Mouse (Mus musculus) cerebellum, adult (tissue): ENCODE data around the gene Scgb2a2.
"Not testable (repeated sequence)": the region's sequence is repeated elsewhere in the genome, so short reads cannot be mapped to it uniquely, and the experiment has no call there.

ENCODE experiments used
- ATAC-seq: cut with Nextera tagmentation; 2 replicates; pipeline ENCODE4 v1.9.2; 2017; ENCODE audit warnings: mild to moderate bottlenecking, moderate library complexity, mixed read lengths; ENCODE audit not compliant: insufficient number of reproducible peaks, low FRiP score, low TSS enrichment

Scgb2a2 gene

DNA sequence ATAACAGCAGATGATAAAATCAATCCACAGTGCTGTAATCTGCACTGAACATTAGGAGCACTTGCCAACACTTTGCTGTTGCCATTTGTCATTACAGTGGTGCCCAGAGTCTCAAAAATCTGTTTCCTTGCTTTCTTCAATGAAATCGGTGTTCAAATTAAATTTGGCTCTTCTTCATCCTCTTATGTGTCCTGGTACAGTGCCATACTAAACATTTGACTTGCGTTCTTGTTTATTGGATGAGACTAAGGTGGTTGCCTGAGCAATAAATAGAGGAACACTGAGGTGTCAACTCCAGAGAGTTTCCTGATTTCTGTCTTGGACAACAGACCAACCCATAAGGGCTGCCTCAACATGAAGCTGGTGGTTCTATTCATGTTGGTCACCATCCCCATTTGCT, at the start of gene Scgb2a2:
Scgb2a2 (plus strand) TSS at position 301 of the 400 bp plus-strand sequence.
- no peak for ATAC-seq

- ATAC-seq, result not testable (repeated sequence)
Measured at GRCm38 (mm10) chr19:9836581-9837340, 10.6 kb upstream of the Scgb2a2 start.

- ATAC-seq, result no peak
Measured at GRCm38 (mm10) chr19:9837341-9837715, 10.0 kb upstream of the Scgb2a2 start.

- not testable (repeated sequence) for ATAC-seq
Measured at GRCm38 (mm10) chr19:9849368-9850075, 2.2 kb downstream of the Scgb2a2 start.

GRCm38 (mm10) chr19:9860821-9861220, 13.5 kb downstream of the Scgb2a2 start:
- not testable (repeated sequence) for ATAC-seq

- no peak for ATAC-seq
Measured at GRCm38 (mm10) chr19:9864856-9865255, 17.5 kb downstream of the Scgb2a2 start.

DNA sequence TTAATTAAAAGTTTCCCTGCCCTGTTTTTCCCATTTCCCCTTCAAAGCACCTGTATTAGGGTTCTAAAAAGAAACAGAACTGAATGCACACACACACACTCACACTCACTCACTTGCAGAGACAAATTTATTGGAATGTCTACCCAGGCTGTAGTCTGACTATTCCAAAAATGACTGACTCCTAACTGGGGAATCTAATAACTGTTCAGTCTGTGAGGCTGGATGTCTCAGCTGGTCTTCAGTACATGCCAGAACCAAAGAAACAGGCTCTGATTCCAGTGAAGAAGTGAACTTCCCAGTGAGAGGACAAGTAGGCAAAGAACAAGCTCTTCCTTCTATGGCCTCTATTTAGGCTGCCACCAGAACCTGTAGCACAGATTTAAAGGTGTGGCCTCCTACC, 18.1 kb downstream of the Scgb2a2 start:
- no peak for ATAC-seq

- no peak for ATAC-seq
Measured at GRCm38 (mm10) chr19:9878186-9878835, 30.9 kb downstream of the Scgb2a2 start.

DNA sequence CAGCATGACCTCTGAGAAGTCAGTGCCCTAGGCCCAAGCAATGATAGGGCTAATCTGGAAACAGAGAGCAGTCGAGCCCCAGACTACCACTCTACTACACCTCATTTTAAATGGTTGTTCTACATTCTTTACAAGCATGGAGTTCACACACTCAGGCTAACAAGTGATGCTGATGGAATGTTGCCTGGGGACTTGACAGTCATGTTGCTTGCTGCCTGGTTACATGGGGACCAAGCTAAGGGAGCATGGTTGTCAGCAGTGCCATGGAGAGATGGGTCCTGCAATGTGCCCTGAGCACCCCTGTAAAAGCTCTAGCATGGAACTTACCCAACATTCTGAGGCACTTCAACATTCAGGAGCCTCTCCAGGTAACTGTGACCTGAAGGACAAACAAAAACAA, 39.0 kb downstream of the Scgb2a2 start:
- no peak for ATAC-seq

- ATAC-seq, result no peak
Measured at GRCm38 (mm10) chr19:9886771-9887170, 39.4 kb downstream of the Scgb2a2 start.

DNA sequence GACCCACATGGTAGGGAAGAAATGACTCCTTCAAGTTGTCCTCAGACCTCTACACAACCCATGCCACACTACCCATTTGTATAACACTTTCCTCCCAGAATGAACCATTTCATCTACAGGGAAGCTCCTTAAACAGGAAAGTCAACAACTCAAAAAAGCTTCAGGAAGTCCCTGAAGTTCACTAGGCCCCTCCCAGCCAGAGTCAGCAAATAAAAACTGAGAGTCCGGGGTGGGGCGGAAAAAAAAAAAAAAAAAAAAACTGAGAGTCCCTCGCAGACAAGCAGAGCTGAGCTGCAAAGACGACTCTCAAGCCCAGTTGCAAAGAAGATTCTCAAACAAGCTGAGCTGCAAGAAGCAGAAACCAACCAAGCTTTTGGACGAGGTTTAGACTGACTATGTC, 48.7 kb downstream of the Scgb2a2 start:
- no peak for ATAC-seq

GRCm38 (mm10) chr19:9898339-9899066, 51.1 kb downstream of the Scgb2a2 start:
- ATAC-seq, result no peak

- ATAC-seq, result peak; percentile 100
Measured at GRCm38 (mm10) chr19:9899072-9899779, 51.9 kb downstream of the Scgb2a2 start, which contains the start of gene Incenp. Incenp (minus strand) TSS chr19:9899551.

GRCm38 (mm10) chr19:9899780-9900146, 52.4 kb downstream of the Scgb2a2 start:
- ATAC-seq, result peak; percentile 60

DNA sequence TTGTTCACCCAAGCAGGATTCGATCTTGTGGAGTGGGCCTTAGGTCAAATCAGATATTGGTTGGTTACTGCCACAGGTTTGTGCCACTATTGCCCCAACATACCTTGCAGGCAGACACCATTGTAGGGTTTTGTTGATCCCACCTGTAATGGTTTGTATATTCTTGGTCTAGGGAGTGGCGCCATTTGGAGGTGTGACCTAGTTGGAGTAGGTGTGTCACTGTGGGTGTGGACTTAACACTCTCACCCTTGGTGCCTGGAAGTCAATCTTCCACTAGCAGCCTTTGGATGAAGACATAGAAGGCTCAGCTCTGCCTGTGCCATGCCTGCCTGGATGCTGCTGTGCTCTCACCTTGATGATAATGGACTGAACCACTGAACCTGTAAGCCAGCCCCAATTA, 53.3 kb downstream of the Scgb2a2 start:
- ATAC-seq, result not testable (repeated sequence)
